Mouse (Mus musculus) liver, embryonic 11.5 days (tissue): ENCODE results near the gene Tbx10. TPM values are rescaled to one million over a fixed set of nuclear protein-coding genes. Genes with fewer than 3 reads are reported as not detected.

Source experiments
- ATAC-seq: fragments of 200-750 bp; cut with Nextera tagmentation; replicated peaks from 2 replicates; pipeline ENCODE4 v1.8.0; 2017; ENCODE audit warnings: moderate number of reproducible peaks, mild to moderate bottlenecking, moderate TSS enrichment, moderate library complexity; ENCODE audit not compliant: low FRiP score
- DNase-seq: peaks from one replicate; pipeline ENCODE4 v3.0.0-alpha.2; 2017; ENCODE audit warnings: low spot score
- H3K27ac ChIP-seq: fragments of 300-500 bp; sonication (generic); 2 replicates; pipeline ENCODE4 v1.5.1; 2014; ENCODE audit warnings: mild to moderate bottlenecking, low read depth, low read length, control low read depth
- H3K27me3 ChIP-seq: fragments of 300-500 bp; sonication (generic); replicated peaks from 2 replicates; pipeline ENCODE4 v1.6.1; 2014; ENCODE audit warnings: low read length, mixed read lengths; ENCODE audit not compliant: control insufficient read depth, insufficient read depth
- H3K36me3 ChIP-seq: fragments of 300-500 bp; sonication (generic); 2 replicates; pipeline ENCODE4 v1.6.1; 2014; ENCODE audit warnings: mild to moderate bottlenecking, low read length, moderate library complexity, mixed read lengths; ENCODE audit not compliant: control insufficient read depth, insufficient read depth
- H3K4me1 ChIP-seq: fragments of 300-500 bp; sonication (generic); replicated peaks from 2 replicates; pipeline ENCODE4 v1.6.1; 2014; ENCODE audit warnings: low read length, mixed read lengths; ENCODE audit not compliant: control insufficient read depth, insufficient read depth
- H3K4me2 ChIP-seq: fragments of 300-500 bp; sonication (generic); 2 replicates; pipeline ENCODE4 v1.6.1; 2014; ENCODE audit warnings: mild to moderate bottlenecking, control low read depth, moderate library complexity
- H3K4me3 ChIP-seq: fragments of 300-500 bp; sonication (generic); 2 replicates; pipeline ENCODE4 v1.5.1; 2014; ENCODE audit warnings: low read depth, low read length, control low read depth
- H3K9ac ChIP-seq: fragments of 300-500 bp; sonication (generic); 2 replicates; pipeline ENCODE4 v1.6.1; 2014; ENCODE audit warnings: low read depth, low read length, control low read depth
- H3K9me3 ChIP-seq: fragments of 300-500 bp; sonication (generic); 2 replicates; pipeline ENCODE4 v1.6.1; 2016; ENCODE audit warnings: low read length, inconsistent platforms, mixed read lengths; ENCODE audit not compliant: control insufficient read depth
- WGBS: fragments of 180-500 bp; shearing (Covaris S2); extraction: QIAGEN DNeasy Blood & Tissue Kit; methylation state at CpG from one replicate; pipeline ENCODE4 v1.1.7; 2014; 5-methylcytosine and 5-hydroxymethylcytosine counted together
- polyA plus RNA-seq: library from polyadenylated mRNA; unstranded; fragments of >200 nt; fragmentation: Nextera tagmentation; extraction: Ambion mirVana; gene quantifications from 2 replicates; pipeline ENCODE4 v1.2.1, GENCODE M21; 2014

Tbx10 gene
- polyA plus RNA-seq, 1 experiment from 2014 or later: 1.8 TPM

GRCm38 (mm10) chr19:4003112-4003511 is 10.6 kb downstream of the Tbx10 start, which contains the start of gene Doc2g:
Doc2g (plus strand) TSS chr19:4003313.
- DNase-seq (no peak), ATAC-seq (no peak)
- H3K9ac ChIP-seq: no peak within 1 kb of the TSS; the same call in 1 of the 2 replicates
- H3K4me3 ChIP-seq: no peak within 1 kb of the TSS
- no peaks in the 10 kb centered on the region; the same call in 1 of the 2 replicates for H3K27me3 ChIP-seq
- H3K36me3 ChIP-seq: peaks cover 23% of the 10 kb centered on the region
- H3K9me3 ChIP-seq: no peaks in the 10 kb centered on the region
- no peak within 1 kb of the TSS for H3K4me2 ChIP-seq
- peaks cover 13% of the 10 kb centered on the region for H3K4me1 ChIP-seq
- WGBS: 61% methylated on average over 1 of the region's 1 CpGs
- no peak within 1 kb of the TSS for H3K27ac ChIP-seq

DNA sequence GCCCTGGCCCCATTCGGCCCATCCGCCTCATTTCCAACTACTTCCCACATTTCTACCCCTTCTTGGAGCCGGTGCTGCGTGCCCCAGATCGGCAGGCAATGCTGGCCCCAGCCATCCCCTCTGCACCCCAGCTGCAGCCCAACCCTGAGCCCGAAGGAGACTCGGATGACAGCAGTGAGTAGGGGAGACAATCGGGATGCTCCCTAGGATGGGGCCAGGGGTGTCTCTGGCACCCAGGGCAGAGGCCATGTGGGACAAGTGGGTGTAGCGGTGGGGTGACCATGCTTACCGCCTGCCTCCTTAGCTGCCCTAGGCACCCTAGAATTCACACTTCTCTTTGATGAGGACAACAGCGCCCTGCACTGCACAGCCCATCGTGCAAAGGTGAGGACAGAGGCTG is 11.1 kb downstream of the Tbx10 start:
- ATAC-seq (no peak), DNase-seq (no peak)
- Histone ChIP-seq H3K4me1 (peaks cover 13% of the 10 kb centered on the region), H3K36me3 (peaks cover 27% of the 10 kb centered on the region), H3K9me3 (no peaks in the 10 kb centered on the region), H3K9ac (no peak overlapping the region), H3K27me3 (no peaks in the 10 kb centered on the region; the same call in 1 of the 2 replicates), H3K4me2 (no peak overlapping the region), H3K27ac (no peak overlapping the region), H3K4me3 (no peak overlapping the region)
- 75% methylated on average over 12 of the region's 12 CpGs for WGBS

DNA sequence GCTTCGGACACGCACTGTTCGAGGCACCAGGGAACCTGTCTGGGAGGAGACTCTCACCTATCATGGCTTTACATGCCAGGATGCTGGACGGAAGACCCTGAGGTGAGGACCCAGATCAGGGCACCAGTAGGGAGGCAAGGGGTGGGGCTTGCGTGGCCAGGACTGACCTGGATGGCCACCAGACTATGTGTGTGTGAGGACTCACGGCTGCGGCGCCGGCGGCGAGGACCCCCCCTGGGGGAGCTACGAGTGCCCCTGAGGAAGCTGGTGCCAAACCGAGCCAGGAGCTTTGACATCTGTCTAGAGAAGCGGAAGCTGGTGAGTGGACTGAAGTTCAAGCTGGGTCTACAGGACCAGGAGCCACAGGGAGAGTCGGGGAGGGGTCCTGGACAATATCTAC is 11.8 kb downstream of the Tbx10 start:
- no peak for DNase-seq
- no peak overlapping the region for H3K4me2 ChIP-seq
- no peak overlapping the region for H3K27ac ChIP-seq

GRCm38 (mm10) chr19:4005091-4005490 is 12.5 kb downstream of the Tbx10 start:
- WGBS: 90% methylated on average over 9 of the region's 9 CpGs
- no peak overlapping the region for H3K4me3 ChIP-seq
- H3K9me3 ChIP-seq: no peaks in the 10 kb centered on the region
- peaks cover 39% of the 10 kb centered on the region for H3K36me3 ChIP-seq
- H3K27ac ChIP-seq: no peak overlapping the region
- DNase-seq (no peak), ATAC-seq (no peak)
- H3K4me2 ChIP-seq: no peak overlapping the region
- H3K9ac ChIP-seq: no peak overlapping the region
- peaks cover 5% of the 10 kb centered on the region for H3K4me1 ChIP-seq
- H3K27me3 ChIP-seq: no peaks in the 10 kb centered on the region; the same call in 1 of the 2 replicates

More for the DNA sequence above, 11.8 kb downstream of the Tbx10 start:
- no peak overlapping the region for H3K4me3 ChIP-seq
- H3K36me3 ChIP-seq: peaks cover 33% of the 10 kb centered on the region
- no peak for ATAC-seq
- H3K27me3 ChIP-seq: no peaks in the 10 kb centered on the region; the same call in 1 of the 2 replicates
- WGBS: 85% methylated on average over 15 of the region's 15 CpGs
- peaks cover 10% of the 10 kb centered on the region for H3K4me1 ChIP-seq
- no peak overlapping the region for H3K9ac ChIP-seq
- H3K9me3 ChIP-seq: no peaks in the 10 kb centered on the region

GRCm38 (mm10) chr19:4005971-4006370 is 13.4 kb downstream of the Tbx10 start:
- Histone ChIP-seq H3K9me3 (no peaks in the 10 kb centered on the region), H3K27ac (no peak overlapping the region), H3K4me2 (no peak overlapping the region), H3K9ac (no peak overlapping the region), H3K4me1 (peaks cover 5% of the 10 kb centered on the region), H3K36me3 (peaks cover 39% of the 10 kb centered on the region), H3K4me3 (no peak overlapping the region), H3K27me3 (no peaks in the 10 kb centered on the region; the same call in 1 of the 2 replicates)
- 96% methylated on average over 8 of the region's 8 CpGs for WGBS
- no peak for DNase-seq
- no peak for ATAC-seq

DNA sequence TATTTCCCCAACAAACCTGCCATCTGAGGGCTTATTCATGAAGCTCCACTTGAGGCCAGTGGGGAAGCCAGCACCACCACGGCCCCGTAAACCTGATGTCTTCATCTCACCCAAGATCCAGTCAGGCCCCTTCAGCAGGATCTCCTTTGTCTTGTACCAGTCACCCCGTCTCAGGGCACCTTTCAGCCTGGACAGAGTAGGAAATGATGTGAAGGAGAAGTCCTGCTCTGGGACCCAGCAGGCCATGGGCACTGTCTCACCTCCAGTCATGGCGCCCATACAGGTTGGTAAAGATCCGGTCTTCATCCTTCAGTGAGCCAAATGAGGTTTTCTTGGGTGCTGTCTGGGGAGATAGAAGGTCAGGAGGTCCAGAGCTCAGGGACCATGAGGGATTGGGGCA is 18.5 kb downstream of the Tbx10 start:
- Histone ChIP-seq H3K4me1 (peaks cover 23% of the 10 kb centered on the region), H3K4me2 (peak overlapping the region; percentile 90), H3K9ac (no peak overlapping the region), H3K9me3 (no peaks in the 10 kb centered on the region), H3K27me3 (no peaks in the 10 kb centered on the region), H3K4me3 (peak overlapping the region; percentile 89; the same call in 1 of the 2 replicates), H3K36me3 (peaks cover 35% of the 10 kb centered on the region), H3K27ac (no peak overlapping the region)
- 90% methylated on average over 5 of the region's 5 CpGs for whole genome bisulfite sequencing
- DNase-seq: no peak
- no peak for ATAC-seq

GRCm38 (mm10) chr19:4012432-4013022 is 20.0 kb downstream of the Tbx10 start, which contains the start of gene Ndufv1:
Ndufv1 (minus strand) TSS chr19:4012806.
- H3K4me2 ChIP-seq: peak within 1 kb of the TSS; percentile 90
- 0% methylated on average over 45 of the region's 45 CpGs for WGBS
- peak within 1 kb of the TSS; percentile 89 for H3K4me3 ChIP-seq
- H3K9ac ChIP-seq: peak within 1 kb of the TSS; percentile 90
- peaks cover 27% of the 10 kb centered on the region for H3K4me1 ChIP-seq
- DNase-seq (peak; percentile 96), ATAC-seq (peak; percentile 97)
- H3K9me3 ChIP-seq: no peaks in the 10 kb centered on the region
- H3K27ac ChIP-seq: peak within 1 kb of the TSS; percentile 82
- peaks cover 22% of the 10 kb centered on the region for H3K36me3 ChIP-seq
- H3K27me3 ChIP-seq: no peaks in the 10 kb centered on the region

DNA sequence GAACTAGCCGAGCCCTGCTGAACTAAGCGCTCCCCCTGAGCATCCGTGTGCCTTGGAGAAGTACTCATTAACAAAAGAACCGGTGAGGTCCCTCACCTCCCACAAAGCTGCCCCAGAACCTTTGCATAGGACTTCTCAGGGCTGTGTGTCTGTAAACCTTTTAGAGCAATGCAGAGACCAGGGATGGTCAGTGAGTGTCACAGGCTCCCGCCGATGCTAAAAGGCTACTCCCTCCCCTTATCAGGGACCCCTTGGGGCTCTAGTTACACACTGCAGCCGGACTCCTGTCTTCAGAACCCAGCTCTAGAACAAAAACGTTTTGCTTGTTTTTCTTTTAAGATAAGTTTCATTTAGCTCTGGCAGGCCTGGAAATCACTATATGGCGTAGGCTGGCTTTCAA is 20.5 kb downstream of the Tbx10 start:
- Histone ChIP-seq H3K36me3 (peaks cover 17% of the 10 kb centered on the region), H3K4me3 (peak overlapping the region; percentile 89), H3K9me3 (no peaks in the 10 kb centered on the region), H3K27me3 (no peaks in the 10 kb centered on the region), H3K4me1 (peaks cover 27% of the 10 kb centered on the region), H3K9ac (peak overlapping the region; percentile 71), H3K4me2 (peak overlapping the region; percentile 83), H3K27ac (peak overlapping the region; percentile 82)
- DNase-seq (no peak), ATAC-seq (peak; percentile 53)
- WGBS: 12% methylated on average over 9 of the region's 9 CpGs

GRCm38 (mm10) chr19:4014802-4015201 is 22.2 kb downstream of the Tbx10 start:
- Histone ChIP-seq H3K36me3 (peaks cover 2% of the 10 kb centered on the region; the same call in 1 of the 2 replicates), H3K27me3 (no peaks in the 10 kb centered on the region), H3K9ac (0 out of 2 replicates have a peak overlapping the region, but pooled peaks have one; percentile 13), H3K9me3 (no peaks in the 10 kb centered on the region), H3K4me2 (no peak overlapping the region), H3K27ac (peak overlapping the region; percentile 76), H3K4me3 (no peak overlapping the region), H3K4me1 (peaks cover 31% of the 10 kb centered on the region)
- no peak for ATAC-seq
- DNase-seq: no peak
